Mouse (Mus musculus): ENCODE measurements around the gene Scp2d1.
"Not testable (repeated sequence)": the region's sequence is repeated elsewhere in the genome, so short reads cannot be mapped to it uniquely, and the experiment has no call there.

The Scp2d1 gene

DNA sequence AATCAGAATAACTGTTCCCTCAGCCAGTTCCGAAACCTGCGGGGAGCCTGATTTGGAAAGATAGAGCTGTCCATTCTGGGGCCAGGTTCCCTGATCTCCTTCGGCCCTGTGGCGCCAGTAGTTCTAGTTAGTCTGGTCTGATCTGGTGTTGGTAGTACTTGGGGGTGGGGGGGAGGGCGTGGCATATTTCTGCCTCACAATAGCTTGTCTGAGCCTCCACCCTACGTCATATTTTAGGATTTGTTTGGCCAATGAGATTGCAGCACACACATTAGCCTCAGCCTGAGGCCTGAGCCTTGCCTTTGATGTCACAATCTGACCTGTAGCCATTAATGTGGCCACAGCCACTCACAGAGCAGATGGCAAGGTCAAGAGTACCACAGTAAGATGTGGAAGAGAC is at the start of gene Scp2d1:
TSS of gene Scp2d1 (plus strand) at position 301 of the 400 bp plus-strand sequence.
- not testable (repeated sequence) for DNase-seq

DNA sequence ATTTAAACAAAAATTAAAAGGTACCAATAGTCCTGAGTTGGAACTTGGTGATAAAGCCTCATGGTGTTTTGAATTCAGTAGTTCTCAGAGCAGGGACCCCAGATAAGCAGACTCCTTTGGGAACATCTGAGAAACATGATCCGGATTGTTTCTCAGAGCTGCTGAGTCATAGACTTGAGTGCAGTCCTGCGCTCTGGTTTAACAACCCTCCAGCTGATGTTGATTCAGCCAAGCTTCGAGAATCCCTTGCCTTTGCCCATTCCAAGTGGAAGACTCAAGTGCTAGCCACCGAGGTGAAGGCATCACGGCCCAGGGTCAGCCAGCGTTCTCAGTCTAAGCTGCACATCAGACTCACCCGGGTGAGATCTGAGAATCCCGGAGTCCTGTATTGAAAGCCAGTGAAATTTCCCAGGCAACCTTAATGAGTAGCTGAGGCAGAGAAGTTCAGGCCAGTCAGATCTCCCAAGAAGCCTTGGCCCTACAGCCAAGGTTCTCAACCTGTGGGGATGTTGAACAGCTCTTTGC is 48.8 kb upstream of the Scp2d1 start:
- no peak for DNase-seq

DNA sequence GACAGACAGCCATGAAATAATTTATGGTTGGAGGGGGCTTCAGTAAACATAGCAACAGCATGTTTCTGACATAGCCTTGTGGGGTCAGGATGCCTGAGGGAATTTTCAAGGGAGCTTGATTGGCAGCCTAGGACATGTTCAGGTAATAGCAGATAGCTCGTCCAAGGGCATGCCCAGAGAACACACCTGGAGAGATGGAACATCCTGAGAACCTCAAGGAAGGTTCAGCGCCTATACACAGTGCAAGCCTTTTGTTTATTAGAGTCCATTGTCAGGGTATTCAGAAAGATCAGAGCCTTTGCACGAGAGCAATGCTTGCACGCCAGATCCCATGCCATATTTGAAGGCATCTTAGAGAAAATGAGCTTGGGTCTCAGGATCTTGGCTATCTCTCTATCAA is 47.8 kb upstream of the Scp2d1 start:
- no peak for DNase-seq

DNA sequence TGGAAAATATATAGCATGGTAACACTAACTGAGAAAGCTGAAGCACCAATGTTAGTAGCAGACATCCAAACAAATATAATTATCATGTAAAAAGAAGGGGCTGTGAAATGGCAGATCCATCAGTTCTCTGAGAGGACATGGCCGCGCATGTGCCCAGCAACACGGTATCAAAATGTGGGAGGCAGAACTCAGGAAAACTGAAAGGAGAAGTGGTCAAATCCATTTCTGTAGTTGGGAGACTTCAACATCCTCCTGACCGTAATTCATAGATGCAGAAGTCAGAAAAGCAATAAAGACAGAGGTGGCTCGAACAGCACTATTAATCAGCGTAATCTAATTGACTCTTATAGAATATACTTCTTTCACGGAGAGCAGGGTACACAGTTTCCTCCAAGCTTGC is 44.2 kb upstream of the Scp2d1 start:
- DNase-seq: no peak

DNA sequence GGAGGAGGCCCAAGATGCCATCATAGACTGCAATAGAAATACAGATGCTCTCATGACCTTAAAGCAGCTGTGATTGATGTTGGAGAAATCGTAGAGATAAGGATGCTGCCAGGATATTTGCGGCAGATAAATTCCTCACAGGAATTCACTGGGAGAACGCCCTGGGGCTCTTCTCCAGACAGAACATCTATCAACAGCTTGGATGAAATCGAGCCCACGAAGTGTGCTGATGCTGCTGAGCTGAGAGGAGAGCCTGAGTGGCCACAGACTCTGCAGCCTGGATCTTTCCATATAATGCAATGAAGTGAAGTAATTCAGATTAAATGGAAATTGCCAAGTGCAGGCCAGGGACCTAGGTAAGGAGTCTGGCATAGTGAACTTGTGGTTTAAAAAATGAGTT is 42.7 kb upstream of the Scp2d1 start:
- DNase-seq: no peak

DNA sequence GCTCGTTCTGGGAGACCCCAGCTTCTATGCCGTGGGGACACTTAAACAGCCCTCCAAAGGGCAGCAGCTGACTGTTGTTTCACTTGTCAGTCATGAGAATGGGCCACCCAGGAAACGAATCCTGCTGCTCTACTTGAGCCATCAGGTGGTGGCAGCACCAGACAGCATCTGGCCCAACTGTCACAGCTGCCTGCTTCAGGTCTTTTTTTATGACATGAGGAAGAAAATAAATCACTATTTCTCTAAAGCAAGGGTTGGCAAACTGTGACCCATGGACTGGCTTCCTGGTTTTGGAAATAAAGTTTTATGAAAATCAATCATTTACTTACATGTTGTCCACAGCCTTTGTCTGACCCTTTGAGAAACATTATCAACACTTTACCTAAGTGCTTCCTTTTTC is 41.6 kb upstream of the Scp2d1 start:
- no peak for DNase-seq

DNA sequence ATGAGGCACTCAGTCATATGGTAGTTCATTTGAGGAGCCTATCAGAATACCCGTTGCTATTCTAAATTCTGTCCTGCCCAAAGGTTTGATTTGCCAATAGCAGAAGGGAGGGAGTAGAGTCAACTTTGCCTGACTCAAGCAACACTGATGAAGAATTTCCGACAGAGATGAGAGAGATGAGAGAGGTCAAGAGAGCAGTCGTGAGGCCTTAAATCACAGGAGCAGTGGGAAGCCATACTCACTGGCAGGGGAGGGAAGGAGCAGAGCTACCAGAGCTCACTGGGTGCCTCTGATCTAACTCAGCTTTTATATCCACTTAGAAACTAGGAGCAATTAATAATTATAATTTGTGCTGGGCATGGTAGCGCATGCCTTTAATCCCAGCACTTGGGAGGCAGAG is 41.0 kb upstream of the Scp2d1 start:
- no peak for DNase-seq

DNA sequence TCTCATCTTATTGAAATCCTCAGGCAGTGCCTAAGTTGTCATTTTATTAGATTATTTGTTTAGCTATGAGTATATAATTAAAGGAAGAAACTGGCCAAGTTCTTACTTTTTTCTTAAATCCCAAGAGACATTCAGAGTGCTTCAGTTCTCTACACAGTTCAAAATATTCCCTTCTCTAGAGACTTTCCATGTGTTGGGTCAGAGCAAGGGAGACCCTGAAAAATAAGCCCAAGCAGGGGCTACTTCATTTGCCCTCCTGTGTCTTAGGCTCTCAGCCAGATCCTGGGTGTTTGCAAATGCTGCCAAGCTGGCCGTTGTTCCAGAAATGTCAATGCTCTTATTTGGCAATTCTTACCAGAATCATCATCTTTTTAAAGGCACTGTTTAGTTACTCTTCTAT is 40.3 kb upstream of the Scp2d1 start:
- no peak for DNase-seq

DNA sequence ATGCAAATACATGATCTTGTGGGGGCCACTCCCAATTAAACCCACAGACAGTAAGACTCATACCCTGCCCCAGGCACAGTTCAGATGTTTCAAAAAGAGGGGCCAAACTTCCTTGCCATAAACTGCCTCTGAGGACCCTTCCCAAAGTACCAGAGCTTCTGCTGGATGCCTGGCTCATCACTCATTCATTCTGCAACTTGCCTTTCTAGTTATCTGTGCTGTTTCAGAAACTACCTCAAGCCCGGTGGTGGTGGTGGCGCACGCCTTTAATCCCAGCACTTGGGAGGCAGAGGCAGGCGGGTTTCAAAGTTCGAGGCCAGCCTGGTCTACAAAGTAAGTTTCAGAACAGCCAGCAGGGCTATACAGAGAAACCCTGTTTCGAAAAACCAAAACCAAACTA is 39.6 kb upstream of the Scp2d1 start:
- DNase-seq: no peak

DNA sequence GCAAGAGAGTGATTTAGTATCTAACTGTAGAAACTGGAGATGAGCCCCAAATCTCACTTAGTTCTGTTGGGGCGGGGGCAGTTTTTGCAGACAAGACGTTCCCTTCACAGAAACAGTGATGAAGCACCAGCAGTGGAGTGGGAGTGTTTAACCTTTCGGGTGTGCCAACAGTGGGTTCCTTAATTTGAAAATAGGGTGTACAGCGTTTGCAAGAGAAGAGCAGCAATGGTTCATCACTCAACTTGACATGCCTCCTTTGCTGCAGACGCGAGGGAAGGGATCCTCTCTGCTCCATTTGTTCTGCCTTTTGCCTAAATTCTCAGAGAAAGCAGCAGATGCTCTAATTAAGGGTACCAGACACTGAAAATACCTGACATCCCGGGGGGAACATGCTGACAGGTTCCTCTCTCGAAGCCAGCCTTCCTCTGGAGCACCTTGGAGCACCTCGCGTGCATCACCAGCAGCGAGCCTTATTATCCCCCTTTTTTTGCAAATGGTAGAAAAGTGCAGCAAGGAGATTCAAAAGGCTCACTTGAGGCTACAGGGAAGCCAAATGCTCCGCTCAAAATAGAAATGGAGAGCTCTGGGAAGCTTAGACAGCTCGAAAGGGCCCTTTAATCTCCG is 31.7 kb upstream of the Scp2d1 start:
- peak; percentile 56 for DNase-seq

DNA sequence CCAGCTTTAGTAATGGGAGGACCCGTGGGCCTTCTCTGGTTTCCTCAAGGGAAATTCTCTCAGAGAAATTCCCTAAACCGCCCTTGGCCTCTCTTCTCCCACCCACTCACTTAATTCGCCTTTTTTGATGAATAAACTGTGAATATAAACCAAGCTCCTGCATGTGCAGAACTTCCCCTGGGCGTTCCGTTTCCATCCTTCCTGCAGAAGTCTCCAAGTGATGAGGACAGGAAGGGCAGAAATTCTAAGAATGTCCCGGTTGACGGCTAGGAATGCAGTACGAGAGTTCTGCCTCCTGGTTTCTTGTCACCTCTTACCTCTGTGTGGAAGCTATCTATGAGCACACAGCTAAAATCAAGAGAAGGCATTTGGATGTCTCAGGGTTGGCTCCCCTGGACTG is 25.9 kb upstream of the Scp2d1 start:
- DNase-seq: no peak

DNA sequence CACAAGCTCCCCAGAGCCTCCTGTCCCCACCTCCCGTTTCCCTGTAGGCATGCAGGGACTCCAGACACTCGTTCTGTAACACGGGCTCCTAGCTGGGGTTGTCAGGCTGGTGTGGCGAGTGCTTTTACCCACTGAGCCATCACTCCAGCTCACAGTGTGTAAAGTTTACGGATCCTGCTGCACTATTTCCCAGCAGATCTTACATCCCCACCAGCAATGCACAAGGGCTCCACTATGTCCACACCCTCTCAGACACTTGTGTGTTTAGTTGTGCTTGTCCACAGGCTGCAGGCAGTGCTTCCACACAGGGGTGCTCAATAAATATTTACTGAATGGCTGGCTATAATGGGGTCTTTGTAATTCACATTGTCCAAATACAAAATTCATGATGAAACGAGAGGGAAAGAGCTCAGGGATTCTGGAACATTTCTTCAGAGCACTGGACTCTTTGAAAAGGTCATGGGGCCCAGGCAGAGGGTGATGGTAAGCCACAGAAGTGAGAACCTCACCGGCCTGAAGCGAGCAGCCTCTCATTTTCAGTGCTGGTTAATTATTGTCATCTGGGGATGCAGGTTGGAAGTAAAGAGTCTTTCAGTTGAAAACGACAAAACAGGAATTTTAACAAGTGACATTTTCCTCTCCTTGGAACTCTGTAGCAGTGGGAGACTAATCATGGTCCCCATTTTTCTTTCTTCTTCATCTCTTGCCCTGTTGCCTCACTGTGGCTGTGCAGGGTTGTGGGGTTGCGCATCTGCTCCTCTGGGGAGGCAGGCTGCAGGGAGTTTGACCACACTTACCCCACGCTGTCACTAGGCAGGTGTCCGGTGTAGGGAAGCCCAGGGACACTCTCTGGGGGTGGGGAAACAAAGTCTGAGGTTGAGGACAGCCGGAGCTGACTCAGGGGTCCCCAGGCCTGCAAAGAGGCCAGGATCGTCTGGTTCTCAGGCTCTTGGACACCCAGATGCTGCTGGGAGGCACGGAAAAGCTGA is 15.4 kb upstream of the Scp2d1 start:
- DNase-seq: no peak

DNA sequence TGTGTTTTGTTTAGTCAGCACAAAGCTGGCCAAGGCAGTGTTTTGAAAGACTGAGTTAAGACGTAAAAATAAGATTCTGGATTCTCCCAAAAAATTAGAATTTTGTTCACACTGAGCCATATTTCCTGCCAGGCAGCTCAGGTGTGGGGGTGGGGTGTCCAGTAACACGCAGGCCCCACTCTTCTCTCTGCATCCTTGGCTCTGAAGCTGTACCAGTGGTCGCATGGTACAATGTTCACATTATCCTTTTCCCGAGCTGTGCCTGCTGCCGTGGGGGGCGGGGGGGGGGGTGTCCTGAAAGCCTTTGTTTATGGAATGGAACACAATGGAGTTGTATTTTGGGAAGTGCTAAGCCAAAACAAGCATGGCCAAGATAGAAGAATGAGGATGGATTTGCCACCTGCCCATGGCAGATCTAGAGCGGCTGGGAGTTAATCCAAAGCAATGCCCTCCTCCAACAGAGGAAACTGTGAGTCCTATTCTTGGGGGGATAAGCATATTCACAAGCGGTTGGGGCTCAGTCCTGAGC is 5.1 kb downstream of the Scp2d1 start:
- DNase-seq: peak; percentile 9

DNA sequence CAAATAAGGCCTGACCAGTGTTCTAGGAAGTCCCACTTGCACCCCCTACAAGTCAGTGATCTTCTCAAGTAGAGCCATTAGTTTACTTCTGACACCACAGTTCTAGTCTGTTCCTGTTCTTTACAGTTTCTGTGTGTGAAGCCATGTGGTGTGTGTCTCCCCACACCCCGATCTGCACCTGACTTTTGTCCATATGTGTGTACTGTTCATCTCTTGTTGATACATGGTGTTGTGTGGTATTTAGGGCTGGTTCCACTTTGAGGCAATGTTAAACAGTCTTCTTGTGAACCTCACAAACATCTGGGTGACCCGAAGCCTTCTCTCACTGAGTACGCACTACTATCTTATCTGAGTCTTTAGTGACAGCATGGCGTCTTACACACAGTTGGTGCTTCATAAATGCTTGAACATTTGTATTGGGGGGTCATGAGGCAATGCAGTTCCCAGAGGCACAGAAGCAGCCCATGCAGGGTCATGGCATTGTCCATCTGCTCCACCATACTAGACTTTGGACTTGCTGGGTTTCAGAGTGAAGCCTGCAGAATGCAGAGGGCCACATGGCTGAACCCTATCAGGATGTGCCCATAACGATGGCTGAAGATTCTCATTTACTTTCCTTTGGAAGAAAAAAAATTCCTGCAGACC is 13.3 kb downstream of the Scp2d1 start:
- no peak for DNase-seq

DNA sequence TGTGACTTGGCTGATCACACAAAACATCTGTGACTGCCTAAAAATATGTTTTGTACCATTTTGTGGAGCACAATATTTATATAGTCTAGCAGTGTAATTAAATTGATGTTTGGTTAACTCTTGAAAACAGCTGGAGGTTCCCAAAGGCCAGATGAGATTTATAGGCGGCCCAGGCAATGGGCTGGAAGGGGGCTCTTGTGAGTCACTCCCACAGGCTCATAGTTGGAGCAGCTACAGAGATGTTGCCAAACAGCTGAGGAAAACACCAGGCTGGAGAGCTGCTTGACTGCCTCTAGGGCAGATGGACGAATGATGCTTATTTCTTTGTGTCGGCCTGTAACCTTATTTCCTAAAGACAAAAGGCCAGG is 13.8 kb downstream of the Scp2d1 start:
- no peak for DNase-seq

DNA sequence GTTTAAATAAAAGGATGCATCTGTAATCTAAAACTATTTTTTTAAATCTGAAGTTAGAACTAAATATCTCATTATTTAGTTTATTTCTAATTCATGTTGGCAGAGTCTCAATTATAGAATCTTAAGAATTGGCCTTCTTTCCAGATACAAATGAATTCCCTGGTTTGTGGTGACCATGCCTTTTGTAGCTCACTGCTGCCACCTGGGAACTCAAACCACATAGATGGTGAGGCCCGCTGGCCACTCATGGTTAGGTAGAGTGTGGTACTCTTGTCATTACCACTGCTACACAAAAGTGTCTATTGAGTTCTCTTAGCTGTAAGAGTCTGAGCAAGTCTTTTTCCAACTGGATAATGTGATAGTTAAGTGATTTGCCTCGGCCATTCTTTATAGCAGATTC is 45.4 kb downstream of the Scp2d1 start:
- DNase-seq: peak; percentile 34
